Mouse (Mus musculus) induced T-regulatory cell, adult 2 months (primary cell): ENCODE results near the gene Cdyl.
A peak's percentile ranks its signal among the peaks of the same experiment; 100 is the strongest.

Source experiments
- DNase-seq: peaks from one replicate; pipeline ENCODE4 v3.0.0-alpha.2; 2012; ENCODE audit warnings: low read depth

The Cdyl gene

GRCm38 (mm10) chr13:35689560-35689959 is 29.9 kb downstream of the Cdyl start:
- DNase-seq: no peak

- no peak for DNase-seq
Measured at GRCm38 (mm10) chr13:35717658-35718057, 58.0 kb downstream of the Cdyl start.

- DNase-seq: no peak
Measured at GRCm38 (mm10) chr13:35719581-35719980, 59.9 kb downstream of the Cdyl start.

GRCm38 (mm10) chr13:35723073-35723472 is 63.4 kb downstream of the Cdyl start:
- no peak for DNase-seq

GRCm38 (mm10) chr13:35726025-35726424 is 66.4 kb downstream of the Cdyl start:
- DNase-seq: no peak

- DNase-seq: no peak
Measured at GRCm38 (mm10) chr13:35732131-35732530, 72.5 kb downstream of the Cdyl start.

GRCm38 (mm10) chr13:35732891-35733596 is 73.4 kb downstream of the Cdyl start:
- no peak for DNase-seq

GRCm38 (mm10) chr13:35737565-35737964 is 77.9 kb downstream of the Cdyl start:
- no peak for DNase-seq

GRCm38 (mm10) chr13:35738210-35738609 is 78.6 kb downstream of the Cdyl start:
- DNase-seq: no peak

- no peak for DNase-seq
Measured at GRCm38 (mm10) chr13:35739473-35739872, 79.8 kb downstream of the Cdyl start.

- DNase-seq: peak; percentile 76
Measured at GRCm38 (mm10) chr13:35740301-35741039, 80.8 kb downstream of the Cdyl start.

- DNase-seq: peak; percentile 92
Measured at GRCm38 (mm10) chr13:35741040-35741619, 81.5 kb downstream of the Cdyl start.

GRCm38 (mm10) chr13:35741620-35742421 is 82.2 kb downstream of the Cdyl start:
- DNase-seq: peak; percentile 65

GRCm38 (mm10) chr13:35742696-35743095 is 83.1 kb downstream of the Cdyl start:
- DNase-seq: no peak

GRCm38 (mm10) chr13:35743196-35743595 is 83.6 kb downstream of the Cdyl start:
- DNase-seq: peak; percentile 48

- peak; percentile 20 for DNase-seq
Measured at GRCm38 (mm10) chr13:35749194-35749593, 89.6 kb downstream of the Cdyl start.

- DNase-seq: no peak
Measured at GRCm38 (mm10) chr13:35749680-35750079, 90.0 kb downstream of the Cdyl start.

- DNase-seq: no peak
Measured at GRCm38 (mm10) chr13:35752046-35752445, 92.4 kb downstream of the Cdyl start.

- no peak for DNase-seq
Measured at GRCm38 (mm10) chr13:35755002-35755401, 95.4 kb downstream of the Cdyl start.

- DNase-seq: peak; percentile 20
Measured at GRCm38 (mm10) chr13:35755655-35756283, 96.1 kb downstream of the Cdyl start.

GRCm38 (mm10) chr13:35756393-35757338 is 97.0 kb downstream of the Cdyl start:
- DNase-seq: no peak
